Mouse (Mus musculus): ENCODE data around the gene Vps18. TPM values are rescaled to one million over a fixed set of nuclear protein-coding genes. Genes with fewer than 3 reads are reported as not detected.

Gene Vps18
- polyA plus RNA-seq, 1 experiment from 2014 or later: 23.8 TPM

GRCm38 (mm10) chr2:119292281-119292680 is 3.7 kb downstream of the Vps18 start:
- Histone ChIP-seq H3K4me3 (replicated peaks) (no peak overlapping the region), H3K4me2 (no peak overlapping the region), H3K9me3 (no peaks in the 10 kb centered on the region), H3K27ac (no peak overlapping the region), H3K9ac (replicated peaks) (no peak overlapping the region), H3K4me1 (replicated peaks) (peaks cover 10% of the 10 kb centered on the region), H3K36me3 (peaks cover 66% of the 10 kb centered on the region), H3K27me3 (no peaks in the 10 kb centered on the region)
- ATAC-seq (ENCODE audit: insufficient number of reproducible peaks, insufficient read depth, low FRiP score, low TSS enrichment, low read depth): no peak
- WGBS: 91% methylated on average over 5 of the region's 5 CpGs

DNA sequence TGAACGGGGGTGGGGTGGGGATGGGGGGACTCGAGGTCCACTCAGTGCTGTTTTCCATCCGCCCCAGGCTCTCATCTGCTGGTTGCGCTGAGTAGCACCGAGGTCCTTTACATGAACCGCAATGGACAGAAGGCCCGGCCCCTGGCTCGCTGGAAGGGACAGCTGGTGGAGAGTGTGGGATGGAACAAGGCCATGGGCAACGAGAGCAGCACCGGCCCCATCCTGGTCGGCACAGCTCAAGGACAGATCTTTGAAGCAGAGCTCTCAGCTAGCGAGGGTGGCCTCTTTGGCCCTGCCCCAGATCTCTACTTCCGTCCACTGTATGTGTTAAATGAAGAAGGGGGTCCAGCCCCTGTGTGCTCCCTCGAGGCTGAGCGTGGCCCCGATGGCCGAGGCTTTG is 4.3 kb downstream of the Vps18 start:
- no peak for ATAC-seq (ENCODE audit: insufficient number of reproducible peaks, insufficient read depth, low FRiP score, low TSS enrichment, low read depth)
- H3K36me3 ChIP-seq: peaks cover 71% of the 10 kb centered on the region
- no peaks in the 10 kb centered on the region for H3K9me3 ChIP-seq
- 93% methylated on average over 17 of the region's 17 CpGs for WGBS
- H3K4me1 ChIP-seq (replicated peaks): peaks cover 9% of the 10 kb centered on the region
- no peak overlapping the region for H3K27ac ChIP-seq
- H3K4me3 ChIP-seq (replicated peaks): no peak overlapping the region
- no peak overlapping the region for H3K4me2 ChIP-seq
- no peaks in the 10 kb centered on the region for H3K27me3 ChIP-seq
- H3K9ac ChIP-seq (replicated peaks): no peak overlapping the region

GRCm38 (mm10) chr2:119293311-119293710 is 4.8 kb downstream of the Vps18 start:
- no peak overlapping the region for H3K4me3 ChIP-seq (replicated peaks)
- H3K4me1 ChIP-seq (replicated peaks): peaks cover 6% of the 10 kb centered on the region
- peaks cover 75% of the 10 kb centered on the region for H3K36me3 ChIP-seq
- H3K4me2 ChIP-seq: no peak overlapping the region
- no peaks in the 10 kb centered on the region for H3K27me3 ChIP-seq
- no peaks in the 10 kb centered on the region for H3K9me3 ChIP-seq
- 94% methylated on average over 17 of the region's 17 CpGs for WGBS
- no peak for ATAC-seq (ENCODE audit: insufficient number of reproducible peaks, insufficient read depth, low FRiP score, low TSS enrichment, low read depth)
- no peak overlapping the region for H3K9ac ChIP-seq (replicated peaks)
- H3K27ac ChIP-seq: no peak overlapping the region

DNA sequence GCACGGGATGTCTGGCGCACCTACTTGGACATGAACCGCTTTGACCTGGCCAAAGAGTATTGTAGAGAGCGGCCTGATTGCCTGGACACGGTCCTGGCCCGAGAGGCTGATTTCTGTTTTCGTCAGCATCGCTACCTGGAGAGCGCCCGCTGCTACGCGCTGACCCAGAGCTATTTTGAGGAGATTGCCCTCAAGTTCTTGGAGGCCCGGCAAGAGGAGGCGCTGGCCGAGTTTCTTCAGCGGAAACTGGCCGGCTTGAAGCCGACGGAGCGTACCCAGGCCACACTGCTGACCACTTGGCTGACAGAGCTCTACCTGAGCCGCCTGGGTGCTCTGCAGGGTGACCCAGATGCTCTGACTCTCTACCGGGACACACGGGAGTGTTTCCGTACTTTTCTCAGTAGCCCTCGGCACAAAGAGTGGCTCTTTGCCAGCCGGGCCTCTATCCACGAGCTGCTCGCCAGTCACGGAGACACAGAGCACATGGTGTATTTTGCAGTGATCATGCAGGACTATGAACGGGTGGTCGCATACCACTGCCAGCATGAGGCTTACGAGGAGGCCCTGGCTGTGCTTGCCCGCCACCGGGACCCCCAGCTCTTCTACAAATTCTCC is 5.3 kb downstream of the Vps18 start:
- H3K4me2 ChIP-seq: no peak overlapping the region
- WGBS: 94% methylated on average over 34 of the region's 34 CpGs
- peaks cover 79% of the 10 kb centered on the region for H3K36me3 ChIP-seq
- peaks cover 6% of the 10 kb centered on the region for H3K4me1 ChIP-seq (replicated peaks)
- H3K4me3 ChIP-seq (replicated peaks): no peak overlapping the region
- no peak for ATAC-seq (ENCODE audit: insufficient number of reproducible peaks, insufficient read depth, low FRiP score, low TSS enrichment, low read depth)
- H3K9ac ChIP-seq (replicated peaks): no peak overlapping the region
- H3K9me3 ChIP-seq: no peaks in the 10 kb centered on the region
- no peak overlapping the region for H3K27ac ChIP-seq
- H3K27me3 ChIP-seq: no peaks in the 10 kb centered on the region

DNA sequence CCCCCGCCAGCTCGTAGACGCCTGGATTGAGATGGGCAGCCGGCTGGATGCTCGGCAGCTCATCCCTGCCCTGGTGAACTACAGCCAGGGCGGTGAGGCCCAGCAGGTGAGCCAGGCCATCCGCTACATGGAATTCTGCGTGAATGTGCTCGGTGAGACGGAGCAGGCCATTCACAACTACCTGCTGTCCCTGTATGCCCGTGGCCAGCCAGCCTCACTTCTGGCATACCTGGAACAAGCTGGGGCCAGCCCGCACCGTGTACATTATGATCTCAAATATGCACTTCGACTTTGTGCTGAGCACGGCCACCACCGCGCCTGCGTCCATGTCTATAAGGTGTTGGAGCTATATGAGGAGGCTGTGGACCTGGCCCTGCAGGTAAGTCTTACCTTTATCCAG is 5.9 kb downstream of the Vps18 start:
- Histone ChIP-seq H3K27ac (no peak overlapping the region), H3K27me3 (no peaks in the 10 kb centered on the region), H3K4me3 (replicated peaks) (no peak overlapping the region), H3K9me3 (no peaks in the 10 kb centered on the region), H3K9ac (replicated peaks) (no peak overlapping the region), H3K36me3 (peaks cover 85% of the 10 kb centered on the region), H3K4me2 (no peak overlapping the region), H3K4me1 (replicated peaks) (peaks cover 3% of the 10 kb centered on the region)
- ATAC-seq (ENCODE audit: insufficient number of reproducible peaks, insufficient read depth, low FRiP score, low TSS enrichment, low read depth): no peak
- 96% methylated on average over 18 of the region's 18 CpGs for WGBS

DNA sequence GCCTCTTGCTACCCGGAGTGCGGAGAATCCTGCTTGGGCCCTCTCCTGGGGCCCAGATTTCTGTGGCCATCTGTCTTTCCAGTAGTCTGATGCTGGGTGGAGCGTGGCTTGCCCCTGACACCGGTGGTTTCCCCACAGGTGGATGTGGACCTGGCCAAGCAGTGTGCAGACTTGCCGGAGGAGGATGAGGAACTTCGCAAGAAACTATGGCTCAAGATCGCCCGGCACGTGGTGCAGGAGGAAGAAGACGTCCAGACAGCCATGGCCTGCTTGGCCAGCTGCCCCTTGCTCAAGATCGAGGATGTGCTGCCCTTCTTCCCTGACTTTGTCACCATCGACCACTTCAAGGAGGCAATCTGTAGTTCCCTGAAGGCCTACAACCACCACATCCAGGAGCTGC is 8.2 kb downstream of the Vps18 start:
- 92% methylated on average over 12 of the region's 12 CpGs for WGBS
- Histone ChIP-seq H3K9ac (replicated peaks) (no peak overlapping the region; the same call in 1 of the 2 replicates), H3K9me3 (no peaks in the 10 kb centered on the region), H3K27ac (no peak overlapping the region), H3K4me2 (no peak overlapping the region), H3K4me1 (replicated peaks) (peaks cover 16% of the 10 kb centered on the region), H3K4me3 (replicated peaks) (no peak overlapping the region), H3K36me3 (peaks cover 77% of the 10 kb centered on the region), H3K27me3 (no peaks in the 10 kb centered on the region)
- ATAC-seq (ENCODE audit: insufficient number of reproducible peaks, insufficient read depth, low FRiP score, low TSS enrichment, low read depth): no peak

- no peak overlapping the region for H3K4me3 ChIP-seq (replicated peaks)
- H3K27ac ChIP-seq: no peak overlapping the region
- WGBS: 90% methylated on average over 19 of the region's 19 CpGs
- H3K4me2 ChIP-seq: no peak overlapping the region
- ATAC-seq (ENCODE audit: insufficient number of reproducible peaks, insufficient read depth, low FRiP score, low TSS enrichment, low read depth): no peak
- no peaks in the 10 kb centered on the region for H3K9me3 ChIP-seq
- H3K4me1 ChIP-seq (replicated peaks): peaks cover 16% of the 10 kb centered on the region
- no peak overlapping the region for H3K9ac ChIP-seq (replicated peaks)
- peaks cover 70% of the 10 kb centered on the region for H3K36me3 ChIP-seq
- no peaks in the 10 kb centered on the region for H3K27me3 ChIP-seq
These were observed 9.0 kb downstream of the Vps18 start for GRCm38 (mm10) chr2:119297506-119297905.

- no peaks in the 10 kb centered on the region for H3K9me3 ChIP-seq
- H3K4me1 ChIP-seq (replicated peaks): peaks cover 21% of the 10 kb centered on the region
- H3K4me3 ChIP-seq (replicated peaks): no peak overlapping the region
- ATAC-seq (ENCODE audit: insufficient number of reproducible peaks, insufficient read depth, low FRiP score, low TSS enrichment, low read depth): no peak
- no peaks in the 10 kb centered on the region for H3K27me3 ChIP-seq
- peaks cover 62% of the 10 kb centered on the region for H3K36me3 ChIP-seq
- H3K9ac ChIP-seq (replicated peaks): no peak overlapping the region
- 46% methylated on average over 5 of the region's 5 CpGs for WGBS
- H3K4me2 ChIP-seq: no peak overlapping the region
- H3K27ac ChIP-seq: no peak overlapping the region
These were observed 9.8 kb downstream of the Vps18 start for GRCm38 (mm10) chr2:119298330-119298729.

DNA sequence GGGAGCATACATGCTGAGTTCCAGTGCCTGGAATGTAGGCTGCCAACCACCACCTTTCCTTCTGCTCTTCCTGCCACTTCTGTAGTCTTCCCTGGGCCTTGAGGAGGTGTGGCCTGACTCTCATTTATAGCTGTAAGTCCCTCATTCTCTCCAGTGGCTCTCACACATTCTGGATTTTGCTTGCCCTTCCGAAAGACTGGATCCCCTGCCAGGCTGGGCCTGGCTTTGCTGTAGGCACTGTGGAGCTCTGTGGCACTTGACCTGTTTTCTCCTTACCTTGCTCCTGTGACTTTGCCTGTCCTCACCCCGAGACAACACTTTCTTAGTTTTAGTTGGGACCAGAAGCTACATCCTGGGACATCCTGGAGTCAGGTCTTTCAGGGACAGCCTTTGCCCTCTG is 10.3 kb downstream of the Vps18 start:
- 73% methylated on average over 2 of the region's 2 CpGs for WGBS
- no peak for ATAC-seq (ENCODE audit: insufficient number of reproducible peaks, insufficient read depth, low FRiP score, low TSS enrichment, low read depth)
- H3K4me2 ChIP-seq: no peak overlapping the region
- H3K4me3 ChIP-seq (replicated peaks): no peak overlapping the region
- H3K9me3 ChIP-seq: no peaks in the 10 kb centered on the region
- H3K4me1 ChIP-seq (replicated peaks): peaks cover 26% of the 10 kb centered on the region
- no peaks in the 10 kb centered on the region for H3K27me3 ChIP-seq
- peaks cover 56% of the 10 kb centered on the region for H3K36me3 ChIP-seq
- H3K27ac ChIP-seq: no peak overlapping the region
- H3K9ac ChIP-seq (replicated peaks): no peak overlapping the region

DNA sequence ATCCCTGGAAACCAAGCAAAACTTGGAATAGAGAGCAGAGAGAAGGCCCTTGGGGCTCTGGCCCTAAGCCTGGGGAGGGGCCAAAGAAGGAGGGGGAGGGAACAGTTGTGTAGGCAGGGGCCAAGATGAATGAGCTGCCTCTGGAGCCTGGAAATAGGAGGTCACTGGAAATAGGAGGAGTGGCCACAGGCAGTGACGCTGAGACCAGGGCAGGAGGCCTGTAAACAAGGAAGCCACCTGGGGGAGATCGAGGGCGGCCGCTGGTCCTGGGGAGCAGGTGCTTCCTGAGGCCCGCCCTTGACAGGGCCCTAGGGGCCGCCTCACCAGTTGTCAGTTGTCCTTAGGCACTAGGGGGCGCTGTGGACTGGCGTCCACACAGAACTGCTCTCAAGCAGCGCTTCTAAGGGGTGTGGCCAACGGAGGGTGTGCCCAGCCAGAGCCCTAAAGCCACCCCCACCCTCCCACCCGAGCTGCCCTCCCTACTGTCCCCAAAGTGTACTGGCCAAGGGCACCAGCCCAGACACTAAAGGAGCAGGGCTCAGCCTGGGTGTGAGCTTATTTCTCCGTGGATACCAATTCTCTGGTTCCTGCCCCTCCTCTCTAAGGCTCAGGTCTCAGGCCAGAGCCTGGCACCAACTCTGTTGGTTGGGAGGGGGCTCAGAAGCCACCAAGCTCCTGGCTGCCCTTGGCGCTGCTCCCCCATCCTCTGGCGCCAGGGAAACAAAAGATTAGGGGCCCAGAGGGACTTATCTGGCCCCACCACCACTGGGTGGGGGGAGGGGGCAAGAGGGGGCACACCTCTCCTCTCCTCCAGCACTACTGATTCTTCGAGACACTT is 11.7 kb downstream of the Vps18 start:
- no peaks in the 10 kb centered on the region for H3K9me3 ChIP-seq
- peak overlapping the region; percentile 50; the same call in 1 of the 2 replicates for H3K27ac ChIP-seq
- no peak overlapping the region for H3K4me3 ChIP-seq (replicated peaks)
- 8% methylated on average over 15 of the region's 15 CpGs for WGBS
- ATAC-seq (ENCODE audit: insufficient number of reproducible peaks, insufficient read depth, low FRiP score, low TSS enrichment, low read depth): peak; percentile 83
- H3K4me2 ChIP-seq: peak overlapping the region; percentile 39
- H3K27me3 ChIP-seq: no peaks in the 10 kb centered on the region
- 0 out of 2 replicates have a peak overlapping the region, but pooled peaks have one; percentile 18 for H3K9ac ChIP-seq (replicated peaks)
- H3K36me3 ChIP-seq: peaks cover 44% of the 10 kb centered on the region
- peaks cover 34% of the 10 kb centered on the region for H3K4me1 ChIP-seq (replicated peaks)

- H3K4me3 ChIP-seq (replicated peaks): no peak overlapping the region
- H3K9me3 ChIP-seq: no peaks in the 10 kb centered on the region
- peaks cover 34% of the 10 kb centered on the region for H3K4me1 ChIP-seq (replicated peaks)
- H3K36me3 ChIP-seq: peaks cover 39% of the 10 kb centered on the region
- no peaks in the 10 kb centered on the region for H3K27me3 ChIP-seq
- peak overlapping the region; percentile 24; the same call in 1 of the 2 replicates for H3K9ac ChIP-seq (replicated peaks)
- no peak for ATAC-seq (ENCODE audit: insufficient number of reproducible peaks, insufficient read depth, low FRiP score, low TSS enrichment, low read depth)
- peak overlapping the region; percentile 50; the same call in 1 of the 2 replicates for H3K27ac ChIP-seq
- H3K4me2 ChIP-seq: no peak overlapping the region
- 47% methylated on average over 7 of the region's 7 CpGs for WGBS
These were observed 12.4 kb downstream of the Vps18 start for GRCm38 (mm10) chr2:119300819-119301493.

Data from limb, embryonic 12.5 days (tissue).